Comparison of ENCODE assay signal across 11 mouse cellular contexts in the genomic region with DNA sequence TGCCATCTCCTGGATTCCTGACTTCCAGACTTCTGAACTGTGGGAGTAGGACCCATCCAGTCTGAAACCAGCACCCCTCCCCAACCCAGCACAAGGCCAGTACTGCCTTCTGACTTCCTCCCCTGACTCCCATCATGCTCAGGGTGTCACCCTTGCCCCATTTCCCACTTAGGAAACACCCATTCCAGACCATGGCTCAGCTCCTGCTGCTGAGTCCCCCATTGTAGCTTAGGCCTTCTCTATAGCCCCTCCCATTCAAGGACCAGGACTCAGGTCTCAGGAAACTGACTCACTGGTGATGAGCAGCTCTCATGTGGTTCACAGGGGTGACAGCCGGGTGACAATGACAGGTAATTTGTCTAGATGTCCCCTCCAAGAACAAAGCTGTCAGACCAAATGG. TPM values are rescaled to one million over a fixed set of nuclear protein-coding genes. Genes with fewer than 3 reads are reported as not detected.
DNase-seq lines count a peak whose midpoint lies in the region; ATAC-seq and TF ChIP-seq lines count a peak whose summit lies in the region.
"Had no signal": no experiment of that assay in that cellular context is flagged by ENCODE, and none has a peak within 500 bp of the region (broad histone marks: within the 10 kb centered on the region; RNA-seq: fewer than 3 reads in every experiment).

No protein-coding gene starts in this region.

- H3K4me2 ChIP-seq in kidney, postnatal 0 days (ENCODE audit: low read length) = no peak overlapping the region
- no peak overlapping the region for H3K4me2 ChIP-seq in stomach, embryonic 16.5 days (ENCODE audit: low read depth, low read length)
- H3K4me2 ChIP-seq in stomach, postnatal 0 days (replicated peaks; ENCODE audit: low read depth) = no peak overlapping the region
- H3K4me2 ChIP-seq: forebrain, embryonic 12.5 days; limb, embryonic 13.5 days had no signal

- no peaks in the 10 kb centered on the region for H3K36me3 ChIP-seq in kidney, postnatal 0 days (ENCODE audit: insufficient read depth, low read length)
- H3K36me3 ChIP-seq in stomach, embryonic 16.5 days (ENCODE audit: control insufficient read depth, insufficient read depth, low read length) = no peaks in the 10 kb centered on the region
- H3K36me3 ChIP-seq in stomach, postnatal 0 days (ENCODE audit: control insufficient read depth, insufficient read depth, low read length) = no peaks in the 10 kb centered on the region
- H3K36me3 ChIP-seq: forebrain, embryonic 12.5 days; limb, embryonic 13.5 days had no signal

- DNase-seq in heart, adult 11 months = peak; percentile 95
- DNase-seq in heart, postnatal 14 days = no peak
- DNase-seq in kidney, postnatal 0 days (ENCODE audit: low spot score) = peak; percentile 16
- no peak for DNase-seq in kidney, postnatal 25 days
- no peak for DNase-seq in stomach, postnatal 0 days (ENCODE audit: low spot score)
- DNase-seq in urinary bladder, postnatal 14 days (ENCODE audit: low spot score) = no peak
- DNase-seq: right cerebral cortex, postnatal 25 days had no signal

- no peak overlapping the region for H3K4me3 ChIP-seq in kidney, postnatal 0 days (replicated peaks; ENCODE audit: low read depth, low read length)
- no peak overlapping the region for H3K4me3 ChIP-seq in stomach, embryonic 16.5 days (replicated peaks; ENCODE audit: low read length)
- no peak overlapping the region for H3K4me3 ChIP-seq in stomach, postnatal 0 days (ENCODE audit: low read depth, low read length)
- H3K4me3 ChIP-seq: forebrain, embryonic 12.5 days; limb, embryonic 13.5 days had no signal

- no peaks in the 10 kb centered on the region for H3K9me3 ChIP-seq in kidney, postnatal 0 days (replicated peaks; ENCODE audit: low read length)
- H3K9me3 ChIP-seq in stomach, embryonic 16.5 days (replicated peaks; ENCODE audit: control insufficient read depth, low read length) = no peaks in the 10 kb centered on the region
- H3K9me3 ChIP-seq in stomach, postnatal 0 days (ENCODE audit: control insufficient read depth, low read length) = no peaks in the 10 kb centered on the region
- H3K9me3 ChIP-seq: forebrain, embryonic 12.5 days; limb, embryonic 13.5 days had no signal

- no peak for TF ChIP-seq CTCF in kidney, postnatal 0 days (IDR thresholded peaks at IDR 0.05; ENCODE audit: low read depth)
- no peak for TF ChIP-seq CTCF in stomach, postnatal 0 days (IDR thresholded peaks at IDR 0.05; ENCODE audit: low read depth)

- ATAC-seq in kidney, postnatal 0 days (replicated peaks; ENCODE audit: low FRiP score, low read depth) = no peak
- 0 out of 2 replicates have a peak, but pooled peaks have one; percentile 24 for ATAC-seq in stomach, embryonic 16.5 days (ENCODE audit: insufficient read depth, low FRiP score)
- no peak for ATAC-seq in stomach, postnatal 0 days (ENCODE audit: low FRiP score, low TSS enrichment)
- no peak for ATAC-seq in erythroblast, adult 5-6 weeks (replicated peaks; ENCODE audit: low FRiP score, poor library complexity, severe bottlenecking)

- no peak for TF ChIP-seq EP300 in stomach, postnatal 0 days (optimal IDR thresholded peaks at IDR 0.05)

- no peak overlapping the region for H3K27ac ChIP-seq in kidney, postnatal 0 days
- H3K27ac ChIP-seq in stomach, embryonic 16.5 days (ENCODE audit: low read length) = no peak overlapping the region
- no peak overlapping the region for H3K27ac ChIP-seq in stomach, postnatal 0 days (replicated peaks)
- H3K27ac ChIP-seq: forebrain, embryonic 12.5 days; limb, embryonic 13.5 days had no signal

- no peaks in the 10 kb centered on the region for H3K27me3 ChIP-seq in kidney, postnatal 0 days (ENCODE audit: insufficient read depth, low read length)
- H3K27me3 ChIP-seq in stomach, embryonic 16.5 days (ENCODE audit: control insufficient read depth, insufficient read depth, low read length) = no peaks in the 10 kb centered on the region
- no peaks in the 10 kb centered on the region for H3K27me3 ChIP-seq in stomach, postnatal 0 days (ENCODE audit: control insufficient read depth, insufficient read depth, low read length)
- H3K27me3 ChIP-seq: forebrain, embryonic 12.5 days; limb, embryonic 13.5 days had no signal

- H3K4me1 ChIP-seq in kidney, postnatal 0 days (replicated peaks; ENCODE audit: insufficient read depth, low read length) = peaks cover 7% of the 10 kb centered on the region; the same call in 1 of the 2 replicates
- H3K4me1 ChIP-seq in stomach, embryonic 16.5 days (ENCODE audit: control insufficient read depth, insufficient read depth, low read length) = 0 out of 2 replicates have a peak, but pooled peaks cover 5% of the 10 kb centered on the region
- no peaks in the 10 kb centered on the region for H3K4me1 ChIP-seq in stomach, postnatal 0 days (replicated peaks; ENCODE audit: control insufficient read depth, insufficient read depth)

- no peak overlapping the region for H3K9ac ChIP-seq in kidney, postnatal 0 days (ENCODE audit: low read depth, low read length)
- H3K9ac ChIP-seq in stomach, embryonic 16.5 days (ENCODE audit: low read length) = no peak overlapping the region
- H3K9ac ChIP-seq in stomach, postnatal 0 days (ENCODE audit: low read length) = no peak overlapping the region
- H3K9ac ChIP-seq: forebrain, embryonic 12.5 days; limb, embryonic 13.5 days had no signal

- intact Hi-C loops in heart, postnatal 14 days (cut with DNase I) = loop anchor here (2.0 kb wide), 1 partner anchor 23 kb away; no protein-coding TSS in a partner anchor

- 57% methylated on average over 1 of the region's 1 CpGs for WGBS in kidney, postnatal 0 days
- 51% methylated on average over 1 of the region's 1 CpGs for WGBS in stomach, embryonic 16.5 days
- WGBS in stomach, postnatal 0 days = 44% methylated on average over 1 of the region's 1 CpGs

RNA-seq across cellular contexts. Expression of a gene that starts 25.5 kb away (rescaled TPM):
- total RNA-seq in heart, postnatal 14 days (2021) = 10 to 100 TPM; 21.8 TPM
- 10.5 and 12.0 TPM in 2 replicates for polyA plus RNA-seq in kidney, postnatal 0 days (2015; fragmentation: Nextera tagmentation; extraction: Ambion mirVana)
- 0.46 and 0.69 TPM in 2 replicates for polyA plus RNA-seq in stomach, embryonic 16.5 days (2015; fragmentation: Nextera tagmentation; extraction: Ambion mirVana)
- polyA plus RNA-seq in stomach, postnatal 0 days (2015; fragmentation: Nextera tagmentation; extraction: Ambion mirVana) = 0.27 and 0.41 TPM in 2 replicates
- total RNA-seq in erythroblast, adult 5-6 weeks (2015; ENCODE audit: low replicate concordance) = 0.58 and 1.0 TPM in 2 replicates
- 1.1 and 2.3 TPM in 2 replicates for total RNA-seq in erythroblast, adult 5-6 weeks (2017; ENCODE audit: low replicate concordance)

Comparison
In these comparisons a context has a peak if more than half of its experiments do, and no peak if none do; other contexts are left out.
1. DNase-seq: peak in heart, adult 11 months (single experiment) and kidney, postnatal 0 days (single experiment); none in heart, postnatal 14 days (0 of 2), kidney, postnatal 25 days (0 of 2), stomach, postnatal 0 days (single experiment) and urinary bladder, postnatal 14 days (single experiment).